ENCODE assay signal across 9 mouse cellular contexts in the genomic region with DNA sequence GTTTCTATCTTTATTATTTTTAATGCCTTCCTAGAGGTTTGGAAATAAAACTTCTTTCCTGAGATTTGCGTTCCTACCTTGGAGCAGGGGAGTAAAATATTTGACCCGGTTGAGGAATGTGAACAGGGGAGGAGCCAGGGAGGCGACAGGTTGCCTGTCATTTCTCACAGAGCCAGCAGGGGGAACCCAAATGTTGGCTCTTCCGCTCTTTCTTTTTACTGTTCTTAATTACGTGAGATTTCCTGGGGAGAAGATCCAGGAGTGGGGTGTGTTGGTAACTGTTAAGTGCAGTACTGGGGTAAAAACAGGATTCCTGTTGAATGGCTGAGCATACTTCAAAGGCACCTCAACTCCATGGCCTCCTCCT. TPM values are rescaled to one million over a fixed set of nuclear protein-coding genes. Genes with fewer than 3 reads are reported as not detected.
DNase-seq lines count a peak whose midpoint lies in the region; ATAC-seq and TF ChIP-seq lines count a peak whose summit lies in the region.
"Had no signal": no experiment of that assay in that cellular context is flagged by ENCODE, and none has a peak within 500 bp of the region (broad histone marks: within the 10 kb centered on the region; RNA-seq: fewer than 3 reads in every experiment).

No protein-coding gene starts in this region.

- no peaks in the 10 kb centered on the region for H3K4me1 ChIP-seq in intestine, postnatal 0 days (replicated peaks; ENCODE audit: control insufficient read depth, insufficient read depth, low read length)
- peaks cover 4% of the 10 kb centered on the region; the same call in 1 of the 2 replicates for H3K4me1 ChIP-seq in intestine, embryonic 16.5 days (ENCODE audit: control insufficient read depth, insufficient read depth, low read length)
- H3K4me1 ChIP-seq in G1E (ENCODE audit: insufficient read depth, low read depth, low read length): peaks cover 53% of the 10 kb centered on the region
- H3K4me1 ChIP-seq in embryonic facial prominence, embryonic 12.5 days: 0 out of 2 replicates have a peak, but pooled peaks cover 5% of the 10 kb centered on the region
- peaks cover 11% of the 10 kb centered on the region for H3K4me1 ChIP-seq in kidney, embryonic 16.5 days (ENCODE audit: insufficient read depth, low read length)

- TF ChIP-seq CTCF in intestine, postnatal 0 days (IDR thresholded peaks at IDR 0.05; ENCODE audit: low read depth): peak; percentile 80
- peak; percentile 63 for TF ChIP-seq CTCF in G1E (IDR thresholded peaks at IDR 0.05; ENCODE audit: low read depth, low read length)

- H3K4me2 ChIP-seq in intestine, postnatal 0 days (replicated peaks; ENCODE audit: low read depth): no peak overlapping the region
- H3K4me2 ChIP-seq in intestine, embryonic 16.5 days (ENCODE audit: low read depth, low read length): no peak overlapping the region
- H3K4me2 ChIP-seq in embryonic facial prominence, embryonic 12.5 days (replicated peaks): no peak overlapping the region
- H3K4me2 ChIP-seq in kidney, embryonic 16.5 days (replicated peaks; ENCODE audit: low read depth, low read length): no peak overlapping the region

- H3K27me3 ChIP-seq in intestine, postnatal 0 days (replicated peaks; ENCODE audit: control insufficient read depth, insufficient read depth, low read length): no peaks in the 10 kb centered on the region
- no peaks in the 10 kb centered on the region for H3K27me3 ChIP-seq in intestine, embryonic 16.5 days (replicated peaks; ENCODE audit: control insufficient read depth, insufficient read depth, low read length)
- H3K27me3 ChIP-seq in G1E (ENCODE audit: insufficient read depth, low read length): no peaks in the 10 kb centered on the region
- H3K27me3 ChIP-seq in embryonic facial prominence, embryonic 12.5 days: no peaks in the 10 kb centered on the region
- H3K27me3 ChIP-seq in kidney, embryonic 16.5 days (ENCODE audit: insufficient read depth, low read length): no peaks in the 10 kb centered on the region
- H3K27me3 ChIP-seq: megakaryocyte, embryonic 14.5 days had no signal

- no peak overlapping the region for H3K27ac ChIP-seq in intestine, postnatal 0 days (ENCODE audit: low read depth, low read length)
- H3K27ac ChIP-seq in intestine, embryonic 16.5 days (ENCODE audit: low read length): no peak overlapping the region
- 0 out of 2 replicates have a peak overlapping the region, but pooled peaks have one; percentile 57 for H3K27ac ChIP-seq in embryonic facial prominence, embryonic 12.5 days
- H3K27ac ChIP-seq in kidney, embryonic 16.5 days (ENCODE audit: low read length): peak overlapping the region; percentile 35; the same call in 1 of the 2 replicates

- no peaks in the 10 kb centered on the region for H3K9me3 ChIP-seq in intestine, postnatal 0 days (ENCODE audit: control insufficient read depth)
- H3K9me3 ChIP-seq in intestine, embryonic 16.5 days (ENCODE audit: control insufficient read depth, low read length): no peaks in the 10 kb centered on the region
- no peaks in the 10 kb centered on the region for H3K9me3 ChIP-seq in G1E (replicated peaks)
- H3K9me3 ChIP-seq in embryonic facial prominence, embryonic 12.5 days: no peaks in the 10 kb centered on the region
- H3K9me3 ChIP-seq in kidney, embryonic 16.5 days (ENCODE audit: low read length): no peaks in the 10 kb centered on the region
- H3K9me3 ChIP-seq: megakaryocyte, embryonic 14.5 days had no signal

- H3K9ac ChIP-seq in intestine, postnatal 0 days (ENCODE audit: low read depth, low read length): no peak overlapping the region
- no peak overlapping the region for H3K9ac ChIP-seq in intestine, embryonic 16.5 days (ENCODE audit: low read depth, low read length)
- H3K9ac ChIP-seq in embryonic facial prominence, embryonic 12.5 days: no peak overlapping the region
- H3K9ac ChIP-seq in kidney, embryonic 16.5 days (replicated peaks; ENCODE audit: low read length): 0 out of 2 replicates have a peak overlapping the region, but pooled peaks have one; percentile 27

- H3K36me3 ChIP-seq in intestine, postnatal 0 days (ENCODE audit: control insufficient read depth, insufficient read depth): peaks cover 18% of the 10 kb centered on the region
- peaks cover 9% of the 10 kb centered on the region; the same call in 1 of the 2 replicates for H3K36me3 ChIP-seq in intestine, embryonic 16.5 days (ENCODE audit: control insufficient read depth, insufficient read depth, low read length)
- peaks cover 97% of the 10 kb centered on the region for H3K36me3 ChIP-seq in G1E (replicated peaks)
- peaks cover 41% of the 10 kb centered on the region for H3K36me3 ChIP-seq in embryonic facial prominence, embryonic 12.5 days
- peaks cover 29% of the 10 kb centered on the region for H3K36me3 ChIP-seq in kidney, embryonic 16.5 days (ENCODE audit: insufficient read depth, low read length)

- no peak for ATAC-seq in intestine, postnatal 0 days
- no peak for ATAC-seq in intestine, embryonic 16.5 days
- ATAC-seq in G1E (ENCODE audit: extremely low read depth, insufficient number of reproducible peaks, low FRiP score, poor library complexity, severe bottlenecking): no peak
- no peak for ATAC-seq in embryonic facial prominence, embryonic 12.5 days (ENCODE audit: insufficient number of reproducible peaks, insufficient read depth, low FRiP score, low TSS enrichment)
- ATAC-seq in kidney, embryonic 16.5 days (ENCODE audit: low FRiP score, low TSS enrichment): peak; percentile 41; the same call in 1 of the 2 replicates

- WGBS in intestine, postnatal 0 days: 9% methylated on average over 5 of the region's 5 CpGs
- 9% methylated on average over 5 of the region's 5 CpGs for WGBS in intestine, embryonic 16.5 days
- WGBS in embryonic facial prominence, embryonic 12.5 days: 9% methylated on average over 5 of the region's 5 CpGs
- WGBS in kidney, embryonic 16.5 days: 13% methylated on average over 5 of the region's 5 CpGs

- no peak overlapping the region for H3K4me3 ChIP-seq in intestine, postnatal 0 days (ENCODE audit: low read depth, low read length)
- no peak overlapping the region for H3K4me3 ChIP-seq in intestine, embryonic 16.5 days (ENCODE audit: low read length)
- no peak overlapping the region for H3K4me3 ChIP-seq in G1E (ENCODE audit: low read depth, low read length)
- H3K4me3 ChIP-seq in embryonic facial prominence, embryonic 12.5 days: no peak overlapping the region
- no peak overlapping the region for H3K4me3 ChIP-seq in kidney, embryonic 16.5 days (ENCODE audit: low read length)

- peak; percentile 72 for DNase-seq in G1E (ENCODE audit: low spot score)
- peak; percentile 67 for DNase-seq in lung, postnatal 25 days (ENCODE audit: low spot score)
- peak; percentile 53 for DNase-seq in thymus, postnatal 0 days (ENCODE audit: low spot score)
- DNase-seq in frontal cortex, postnatal 14 days (ENCODE audit: low spot score in 2 of 2): no peak

RNA-seq across cellular contexts. Expression of a gene that starts 10.9 kb away (rescaled TPM):
- polyA plus RNA-seq in intestine, postnatal 0 days (2015; fragmentation: Nextera tagmentation; extraction: Ambion mirVana): 2.0 and 2.3 TPM in 2 replicates
- polyA plus RNA-seq in intestine, embryonic 16.5 days (2015; fragmentation: Nextera tagmentation; extraction: Ambion mirVana): 1.9 and 2.0 TPM in 2 replicates
- 15.2 and 29.8 TPM in 2 replicates for total RNA-seq in G1E (2014; fragmentation: Nextera tagmentation)
- 9.4 and 10.3 TPM in 2 replicates for total RNA-seq in G1E (2017)
- polyA plus RNA-seq in G1E (2012): 1.1 and 1.4 TPM in 2 replicates
- polyA plus RNA-seq in embryonic facial prominence, embryonic 12.5 days (2016; fragmentation: Nextera tagmentation; extraction: Ambion mirVana): 1.3 and 1.6 TPM in 2 replicates
- polyA plus RNA-seq in kidney, embryonic 16.5 days (2015; fragmentation: Nextera tagmentation; extraction: Ambion mirVana): 8.6 and 9.4 TPM in 2 replicates
- polyA plus RNA-seq in thymus, postnatal 0 days (2015; fragmentation: Nextera tagmentation; extraction: Ambion mirVana): 0.50 and 0.73 TPM in 2 replicates

RNA-seq across cellular contexts. Expression of a gene that starts 14.2 kb away (rescaled TPM):
- 9.2 and 10.1 TPM in 2 replicates for polyA plus RNA-seq in intestine, postnatal 0 days (2015; fragmentation: Nextera tagmentation; extraction: Ambion mirVana)
- polyA plus RNA-seq in intestine, embryonic 16.5 days (2015; fragmentation: Nextera tagmentation; extraction: Ambion mirVana): 15.0 and 16.1 TPM in 2 replicates
- total RNA-seq in G1E (2014; fragmentation: Nextera tagmentation): 32.3 and 33.5 TPM in 2 replicates
- total RNA-seq in G1E (2017): 14.7 and 15.1 TPM in 2 replicates
- 3.8 and 4.8 TPM in 2 replicates for polyA plus RNA-seq in G1E (2012)
- polyA plus RNA-seq in embryonic facial prominence, embryonic 12.5 days (2016; fragmentation: Nextera tagmentation; extraction: Ambion mirVana): 25.7 and 26.4 TPM in 2 replicates
- 25.8 and 27.4 TPM in 2 replicates for polyA plus RNA-seq in kidney, embryonic 16.5 days (2015; fragmentation: Nextera tagmentation; extraction: Ambion mirVana)
- polyA plus RNA-seq in thymus, postnatal 0 days (2015; fragmentation: Nextera tagmentation; extraction: Ambion mirVana): 9.0 and 10.1 TPM in 2 replicates

RNA-seq across cellular contexts. Expression of a gene that starts 14.9 kb away (rescaled TPM):
- 36.4 and 38.0 TPM in 2 replicates for polyA plus RNA-seq in intestine, postnatal 0 days (2015; fragmentation: Nextera tagmentation; extraction: Ambion mirVana)
- 39.8 and 41.4 TPM in 2 replicates for polyA plus RNA-seq in intestine, embryonic 16.5 days (2015; fragmentation: Nextera tagmentation; extraction: Ambion mirVana)
- total RNA-seq in G1E (2014; fragmentation: Nextera tagmentation): 49.1 and 49.7 TPM in 2 replicates
- 31.4 and 36.0 TPM in 2 replicates for total RNA-seq in G1E (2017)
- 77.5 and 97.0 TPM in 2 replicates for polyA plus RNA-seq in G1E (2012)
- 43.3 TPM in 2 replicates for polyA plus RNA-seq in embryonic facial prominence, embryonic 12.5 days (2016; fragmentation: Nextera tagmentation; extraction: Ambion mirVana)
- polyA plus RNA-seq in kidney, embryonic 16.5 days (2015; fragmentation: Nextera tagmentation; extraction: Ambion mirVana): 55.8 and 57.0 TPM in 2 replicates
- 20.1 and 22.8 TPM in 2 replicates for polyA plus RNA-seq in thymus, postnatal 0 days (2015; fragmentation: Nextera tagmentation; extraction: Ambion mirVana)

RNA-seq across cellular contexts. Expression of a gene that starts 18.5 kb away (rescaled TPM):
- polyA plus RNA-seq in intestine, postnatal 0 days (2015; fragmentation: Nextera tagmentation; extraction: Ambion mirVana): 109 and 120 TPM in 2 replicates
- polyA plus RNA-seq in intestine, embryonic 16.5 days (2015; fragmentation: Nextera tagmentation; extraction: Ambion mirVana): 165 and 168 TPM in 2 replicates
- total RNA-seq in G1E (2014; fragmentation: Nextera tagmentation) (284 and 285 TPM in 2 replicates), G1E (2017) (197 and 249 TPM in 2 replicates)
- 459 and 654 TPM in 2 replicates for polyA plus RNA-seq in G1E (2012)
- 155 and 156 TPM in 2 replicates for polyA plus RNA-seq in embryonic facial prominence, embryonic 12.5 days (2016; fragmentation: Nextera tagmentation; extraction: Ambion mirVana)
- polyA plus RNA-seq in kidney, embryonic 16.5 days (2015; fragmentation: Nextera tagmentation; extraction: Ambion mirVana): 208 and 209 TPM in 2 replicates
- 120 and 126 TPM in 2 replicates for polyA plus RNA-seq in thymus, postnatal 0 days (2015; fragmentation: Nextera tagmentation; extraction: Ambion mirVana)

RNA-seq across cellular contexts. Expression of a gene that starts 45.1 kb away (rescaled TPM):
- polyA plus RNA-seq in intestine, postnatal 0 days (2015; fragmentation: Nextera tagmentation; extraction: Ambion mirVana): not detected in 2 replicates
- polyA plus RNA-seq in intestine, embryonic 16.5 days (2015; fragmentation: Nextera tagmentation; extraction: Ambion mirVana): 0.51 and 0.72 TPM in 2 replicates
- not detected in 2 replicates for total RNA-seq in G1E (2014; fragmentation: Nextera tagmentation)
- 0.35 TPM in 1 of 2 replicates, not detected in the other for total RNA-seq in G1E (2017)
- polyA plus RNA-seq in G1E (2012): 0.03 and 0.12 TPM in 2 replicates
- 1.8 and 2.5 TPM in 2 replicates for polyA plus RNA-seq in embryonic facial prominence, embryonic 12.5 days (2016; fragmentation: Nextera tagmentation; extraction: Ambion mirVana)
- 0.41 and 0.82 TPM in 2 replicates for polyA plus RNA-seq in kidney, embryonic 16.5 days (2015; fragmentation: Nextera tagmentation; extraction: Ambion mirVana)
- 0.35 and 0.40 TPM in 2 replicates for polyA plus RNA-seq in thymus, postnatal 0 days (2015; fragmentation: Nextera tagmentation; extraction: Ambion mirVana)

Comparison
In these comparisons a context has a peak if more than half of its experiments do, and no peak if none do; other contexts are left out.
1. H3K27ac ChIP-seq: peak in embryonic facial prominence, embryonic 12.5 days (single experiment) and kidney, embryonic 16.5 days (single experiment); none in intestine, postnatal 0 days (single experiment) and intestine, embryonic 16.5 days (single experiment).
2. DNase-seq: peak in G1E (single experiment), lung, postnatal 25 days (single experiment) and thymus, postnatal 0 days (single experiment); none in frontal cortex, postnatal 14 days (0 of 2).